Mouse (Mus musculus): ENCODE results near the gene Rps15. TPM values are rescaled to one million over a fixed set of nuclear protein-coding genes. Genes with fewer than 3 reads are reported as not detected.

The Rps15 gene
- polyA plus RNA-seq, 1 experiment from 2014 or later: 798 TPM

DNA sequence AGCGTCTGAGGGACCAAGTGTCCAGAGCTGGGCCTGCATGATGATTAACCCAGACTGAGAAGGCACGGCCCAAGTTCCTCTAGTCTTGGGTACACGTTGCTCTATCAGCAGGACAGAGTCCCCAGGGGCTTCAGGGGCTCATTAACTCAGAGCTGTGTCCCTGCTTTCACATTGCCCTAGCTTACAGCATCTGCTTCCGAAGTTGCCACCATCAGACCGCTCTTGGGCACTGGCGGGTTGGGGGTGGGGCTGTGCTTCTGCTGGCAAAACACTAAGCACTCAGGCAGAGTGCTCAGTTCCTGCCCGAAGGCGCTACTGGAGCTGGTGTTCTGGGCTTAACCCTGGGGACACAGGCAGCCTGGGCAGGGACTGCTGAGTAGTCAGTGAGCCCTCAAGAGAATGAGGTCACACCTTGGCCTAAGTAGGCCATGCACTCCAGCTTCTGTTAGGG, 10.3 kb upstream of the Rps15 start:
- peak; percentile 28; the same call in 1 of the 2 replicates for ATAC-seq (ENCODE audit: low FRiP score)
- WGBS: 77% methylated on average over 8 of the region's 8 CpGs
- Histone ChIP-seq H3K36me3 (ENCODE audit: control insufficient read depth, insufficient read depth, low read length) (peaks cover 25% of the 10 kb centered on the region), H3K4me3 (ENCODE audit: low read depth, low read length) (no peak overlapping the region), H3K9ac (ENCODE audit: low read depth, low read length) (no peak overlapping the region), H3K9me3 (ENCODE audit: control insufficient read depth, low read length) (no peaks in the 10 kb centered on the region), H3K27ac (ENCODE audit: low read depth, low read length) (peak overlapping the region; percentile 51; the same call in 1 of the 2 replicates), H3K4me2 (replicated peaks; ENCODE audit: low read depth, low read length) (no peak overlapping the region), H3K4me1 (replicated peaks; ENCODE audit: control insufficient read depth, insufficient read depth, low read length) (no peaks in the 10 kb centered on the region), H3K27me3 (ENCODE audit: control insufficient read depth, insufficient read depth, low read length) (no peaks in the 10 kb centered on the region)
- DNase-seq (ENCODE audit: low spot score): no peak

DNA sequence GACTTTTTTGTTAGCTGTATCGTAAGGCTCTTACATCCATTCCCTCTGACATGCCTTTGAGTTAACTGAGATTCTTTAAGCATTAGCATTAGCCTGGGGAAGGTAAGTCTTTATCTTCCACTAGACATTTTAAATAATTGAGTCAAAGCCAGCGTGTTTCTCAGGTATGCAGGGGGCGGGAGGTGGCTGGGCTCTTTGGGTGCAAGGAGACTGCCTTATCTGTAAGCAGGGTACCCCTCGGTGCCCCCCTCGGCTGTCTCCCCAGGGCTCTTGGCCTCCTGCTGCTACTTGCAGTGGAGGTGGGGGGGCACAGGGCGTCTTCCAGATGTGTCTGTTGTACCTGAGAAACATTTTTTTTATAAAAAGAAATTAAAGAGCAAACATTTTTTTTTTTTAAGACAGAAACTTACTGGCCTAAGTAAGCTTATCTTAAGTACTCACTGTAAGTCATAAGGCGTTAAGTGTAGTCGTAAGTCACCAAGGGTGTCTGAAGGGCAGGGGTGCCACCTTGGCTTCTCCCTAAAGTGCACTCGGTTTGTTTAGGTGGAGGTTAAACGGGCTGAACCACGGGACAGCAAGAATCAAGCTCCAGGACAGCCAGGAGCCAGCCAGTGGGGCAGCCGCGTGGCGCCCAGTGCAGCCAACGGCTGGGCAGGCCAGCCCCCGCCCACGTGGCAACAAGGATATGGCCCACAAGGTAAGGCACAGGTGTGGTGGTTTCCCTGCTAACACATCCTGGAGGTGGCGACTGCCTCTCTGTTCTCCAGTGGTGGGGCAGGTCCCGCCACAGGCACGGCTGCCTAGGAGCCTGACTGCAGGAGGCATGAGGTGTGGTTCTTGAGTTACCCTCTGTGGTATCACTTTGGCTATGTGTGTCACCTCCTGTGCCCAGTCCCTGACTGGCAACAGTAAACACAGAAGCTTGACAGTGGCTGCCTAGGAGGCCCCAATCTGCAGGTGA, 9.5 kb upstream of the Rps15 start:
- 94% methylated on average over 20 of the region's 20 CpGs for WGBS
- Histone ChIP-seq H3K4me1 (replicated peaks; ENCODE audit: control insufficient read depth, insufficient read depth, low read length) (no peaks in the 10 kb centered on the region), H3K9me3 (ENCODE audit: control insufficient read depth, low read length) (no peaks in the 10 kb centered on the region), H3K36me3 (ENCODE audit: control insufficient read depth, insufficient read depth, low read length) (peaks cover 26% of the 10 kb centered on the region), H3K27me3 (ENCODE audit: control insufficient read depth, insufficient read depth, low read length) (no peaks in the 10 kb centered on the region), H3K9ac (ENCODE audit: low read depth, low read length) (no peak overlapping the region), H3K4me2 (replicated peaks; ENCODE audit: low read depth, low read length) (no peak overlapping the region), H3K27ac (ENCODE audit: low read depth, low read length) (no peak overlapping the region), H3K4me3 (ENCODE audit: low read depth, low read length) (no peak overlapping the region)
- no peak for ATAC-seq (ENCODE audit: low FRiP score)
- DNase-seq (ENCODE audit: low spot score): no peak

DNA sequence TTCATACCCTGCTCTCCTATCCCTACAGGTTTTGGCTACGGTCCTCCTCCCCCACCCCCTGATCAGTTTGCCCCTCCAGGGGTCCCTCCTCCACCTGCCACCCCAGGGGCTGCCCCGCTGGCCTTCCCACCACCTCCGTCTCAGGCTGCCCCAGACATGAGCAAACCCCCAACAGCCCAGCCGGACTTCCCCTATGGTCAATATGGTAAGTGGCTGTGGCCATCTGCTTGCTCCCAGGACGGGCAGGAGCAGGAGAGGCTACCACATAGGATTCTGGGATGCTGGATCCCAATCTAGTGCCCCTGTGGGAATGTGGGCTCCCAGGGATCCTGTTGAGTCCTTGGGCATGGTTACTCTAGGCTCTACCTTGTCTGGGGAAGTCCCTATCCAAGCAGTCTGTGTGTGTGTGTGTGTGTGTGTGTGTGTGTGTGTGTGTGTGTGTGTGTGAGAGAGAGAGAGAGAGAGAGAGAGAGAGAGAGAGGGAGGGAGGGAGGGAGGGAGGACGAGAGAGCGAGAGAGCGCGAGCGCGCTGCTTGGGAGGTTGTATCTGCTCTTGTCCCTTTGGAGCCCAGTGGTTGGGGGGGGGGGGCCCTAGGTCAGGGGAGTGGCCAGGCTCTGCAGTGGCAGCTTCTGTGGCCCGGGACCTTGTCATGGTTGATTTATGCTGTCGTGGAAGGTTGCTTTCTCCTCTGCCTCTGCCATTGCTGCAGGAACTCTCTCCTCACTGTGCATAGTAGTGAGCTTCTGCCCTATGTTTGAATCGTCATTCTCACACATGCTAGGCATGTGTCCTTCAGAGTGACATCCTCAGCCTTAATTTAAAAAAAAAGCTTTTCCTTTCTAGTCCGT, 6.8 kb upstream of the Rps15 start:
- Histone ChIP-seq H3K4me3 (ENCODE audit: low read depth, low read length) (no peak overlapping the region), H3K27me3 (ENCODE audit: control insufficient read depth, insufficient read depth, low read length) (no peaks in the 10 kb centered on the region), H3K36me3 (ENCODE audit: control insufficient read depth, insufficient read depth, low read length) (peaks cover 12% of the 10 kb centered on the region), H3K9me3 (ENCODE audit: control insufficient read depth, low read length) (no peaks in the 10 kb centered on the region), H3K4me2 (replicated peaks; ENCODE audit: low read depth, low read length) (no peak overlapping the region), H3K9ac (ENCODE audit: low read depth, low read length) (no peak overlapping the region), H3K4me1 (replicated peaks; ENCODE audit: control insufficient read depth, insufficient read depth, low read length) (no peaks in the 10 kb centered on the region), H3K27ac (ENCODE audit: low read depth, low read length) (no peak overlapping the region)
- DNase-seq (ENCODE audit: low spot score): no peak
- no peak for ATAC-seq (ENCODE audit: low FRiP score)
- 75% methylated on average over 9 of the region's 15 CpGs for WGBS

DNA sequence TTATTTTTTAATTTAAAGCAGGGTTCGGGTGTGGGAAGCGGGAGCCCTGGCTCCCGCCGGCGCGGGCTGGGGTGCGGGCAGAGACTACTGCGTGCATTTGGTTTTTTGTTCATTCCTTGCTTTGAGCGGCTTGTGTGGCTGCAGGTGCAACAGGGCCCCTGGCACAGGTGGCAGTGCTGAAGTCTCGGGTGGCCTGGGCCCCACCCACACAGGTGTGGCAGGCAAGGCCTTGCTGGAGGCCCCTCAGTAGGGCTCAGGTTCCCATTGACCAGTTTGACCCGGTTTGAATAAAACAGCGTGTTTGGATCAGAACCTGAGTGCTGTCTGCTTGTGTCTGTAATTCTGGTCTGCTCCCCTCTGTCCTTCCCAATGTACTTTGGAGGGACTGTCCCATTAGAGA, 4.2 kb upstream of the Rps15 start:
- 95% methylated on average over 12 of the region's 12 CpGs for WGBS
- DNase-seq (ENCODE audit: low spot score) (no peak), ATAC-seq (ENCODE audit: low FRiP score) (no peak)
- Histone ChIP-seq H3K4me1 (replicated peaks; ENCODE audit: control insufficient read depth, insufficient read depth, low read length) (no peaks in the 10 kb centered on the region; the same call in 1 of the 2 replicates), H3K36me3 (ENCODE audit: control insufficient read depth, insufficient read depth, low read length) (peaks cover 12% of the 10 kb centered on the region), H3K9ac (ENCODE audit: low read depth, low read length) (no peak overlapping the region; the same call in 1 of the 2 replicates), H3K9me3 (ENCODE audit: control insufficient read depth, low read length) (no peaks in the 10 kb centered on the region), H3K4me2 (replicated peaks; ENCODE audit: low read depth, low read length) (no peak overlapping the region), H3K27me3 (ENCODE audit: control insufficient read depth, insufficient read depth, low read length) (no peaks in the 10 kb centered on the region), H3K4me3 (ENCODE audit: low read depth, low read length) (no peak overlapping the region), H3K27ac (ENCODE audit: low read depth, low read length) (no peak overlapping the region)

DNA sequence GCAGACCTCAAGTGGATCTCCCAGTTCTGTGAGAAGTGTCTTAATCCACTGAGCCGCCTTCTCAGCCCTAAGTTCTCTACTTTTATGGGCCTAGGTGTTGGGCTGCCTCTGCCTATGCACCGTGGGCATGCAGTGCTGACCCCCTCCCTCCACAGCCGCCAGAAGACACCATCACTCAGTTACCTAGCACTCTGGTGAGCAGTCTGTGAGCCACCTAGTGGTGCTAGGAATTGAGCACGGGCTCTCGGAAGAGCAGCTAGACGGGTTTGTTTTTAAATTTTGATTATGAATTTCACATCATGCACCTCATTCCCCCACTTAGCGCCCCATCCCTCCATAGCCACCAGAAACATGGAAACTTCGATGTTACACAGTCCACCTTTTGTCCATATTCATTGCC, 3.6 kb upstream of the Rps15 start:
- peaks cover 4% of the 10 kb centered on the region; the same call in 1 of the 2 replicates for H3K4me1 ChIP-seq (replicated peaks; ENCODE audit: control insufficient read depth, insufficient read depth, low read length)
- no peaks in the 10 kb centered on the region for H3K27me3 ChIP-seq (ENCODE audit: control insufficient read depth, insufficient read depth, low read length)
- H3K36me3 ChIP-seq (ENCODE audit: control insufficient read depth, insufficient read depth, low read length): peaks cover 9% of the 10 kb centered on the region; the same call in 1 of the 2 replicates
- ATAC-seq (ENCODE audit: low FRiP score): no peak
- no peak overlapping the region for H3K4me2 ChIP-seq (replicated peaks; ENCODE audit: low read depth, low read length)
- WGBS: 75% methylated on average over 8 of the region's 8 CpGs
- no peak overlapping the region for H3K4me3 ChIP-seq (ENCODE audit: low read depth, low read length)
- no peak overlapping the region for H3K9ac ChIP-seq (ENCODE audit: low read depth, low read length)
- H3K9me3 ChIP-seq (ENCODE audit: control insufficient read depth, low read length): no peaks in the 10 kb centered on the region
- H3K27ac ChIP-seq (ENCODE audit: low read depth, low read length): no peak overlapping the region
- DNase-seq (ENCODE audit: low spot score): no peak

DNA sequence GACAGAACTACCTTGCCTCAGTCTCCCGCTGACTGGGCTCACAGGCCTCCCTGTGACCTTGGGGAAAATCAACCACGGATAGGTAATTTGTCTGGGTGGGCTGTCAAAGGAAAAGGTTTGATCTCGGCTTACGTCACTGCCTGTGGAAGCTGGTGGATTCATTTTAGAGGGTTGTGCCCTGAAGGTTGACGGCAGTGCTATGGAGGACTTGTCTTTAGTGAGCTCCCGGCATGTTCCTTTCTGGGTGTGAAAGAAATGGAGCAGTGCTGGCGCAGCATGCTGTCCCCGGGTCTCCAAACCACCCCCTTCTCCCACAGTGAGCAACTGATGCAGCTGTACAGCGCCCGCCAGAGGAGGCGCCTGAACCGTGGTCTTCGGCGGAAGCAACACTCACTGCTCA, 1.1 kb downstream of the Rps15 start:
- H3K9ac ChIP-seq (ENCODE audit: low read depth, low read length): peak overlapping the region; percentile 99
- DNase-seq (ENCODE audit: low spot score) (no peak), ATAC-seq (ENCODE audit: low FRiP score) (no peak)
- H3K27me3 ChIP-seq (ENCODE audit: control insufficient read depth, insufficient read depth, low read length): no peaks in the 10 kb centered on the region
- H3K27ac ChIP-seq (ENCODE audit: low read depth, low read length): peak overlapping the region; percentile 59
- peak overlapping the region; percentile 95 for H3K4me3 ChIP-seq (ENCODE audit: low read depth, low read length)
- H3K9me3 ChIP-seq (ENCODE audit: control insufficient read depth, low read length): no peaks in the 10 kb centered on the region
- 28% methylated on average over 14 of the region's 14 CpGs for WGBS
- H3K4me2 ChIP-seq (replicated peaks; ENCODE audit: low read depth, low read length): peak overlapping the region; percentile 96
- peaks cover 10% of the 10 kb centered on the region for H3K36me3 ChIP-seq (ENCODE audit: control insufficient read depth, insufficient read depth, low read length)
- H3K4me1 ChIP-seq (replicated peaks; ENCODE audit: control insufficient read depth, insufficient read depth, low read length): peaks cover 22% of the 10 kb centered on the region

DNA sequence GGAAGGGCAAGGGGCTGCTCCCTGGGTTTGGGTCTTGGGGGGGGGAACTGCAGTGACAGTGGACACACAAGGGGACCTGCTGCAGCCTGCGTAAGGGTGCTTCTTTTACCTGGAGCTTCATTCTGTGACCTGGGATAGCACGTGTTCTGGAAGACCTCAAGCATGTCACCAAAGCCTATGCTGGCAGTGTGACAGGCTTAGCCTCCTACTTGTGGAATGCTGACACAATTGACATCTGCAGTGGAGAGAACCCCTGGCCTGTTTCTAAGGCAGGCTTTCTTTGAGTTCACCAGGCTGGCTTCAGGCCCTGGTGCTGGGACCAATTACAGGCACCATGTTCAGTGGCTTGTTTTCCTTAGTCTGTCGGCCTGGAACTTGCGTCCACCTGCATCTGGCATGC, 2.1 kb downstream of the Rps15 start:
- Histone ChIP-seq H3K27ac (ENCODE audit: low read depth, low read length) (no peak overlapping the region), H3K36me3 (ENCODE audit: control insufficient read depth, insufficient read depth, low read length) (peaks cover 10% of the 10 kb centered on the region), H3K4me3 (ENCODE audit: low read depth, low read length) (peak overlapping the region; percentile 10; the same call in 1 of the 2 replicates), H3K9me3 (ENCODE audit: control insufficient read depth, low read length) (no peaks in the 10 kb centered on the region), H3K4me1 (replicated peaks; ENCODE audit: control insufficient read depth, insufficient read depth, low read length) (peaks cover 25% of the 10 kb centered on the region), H3K27me3 (ENCODE audit: control insufficient read depth, insufficient read depth, low read length) (no peaks in the 10 kb centered on the region), H3K9ac (ENCODE audit: low read depth, low read length) (no peak overlapping the region), H3K4me2 (replicated peaks; ENCODE audit: low read depth, low read length) (no peak overlapping the region; the same call in 1 of the 2 replicates)
- DNase-seq (ENCODE audit: low spot score) (no peak), ATAC-seq (ENCODE audit: low FRiP score) (no peak)
- WGBS: 85% methylated on average over 4 of the region's 4 CpGs

DNA sequence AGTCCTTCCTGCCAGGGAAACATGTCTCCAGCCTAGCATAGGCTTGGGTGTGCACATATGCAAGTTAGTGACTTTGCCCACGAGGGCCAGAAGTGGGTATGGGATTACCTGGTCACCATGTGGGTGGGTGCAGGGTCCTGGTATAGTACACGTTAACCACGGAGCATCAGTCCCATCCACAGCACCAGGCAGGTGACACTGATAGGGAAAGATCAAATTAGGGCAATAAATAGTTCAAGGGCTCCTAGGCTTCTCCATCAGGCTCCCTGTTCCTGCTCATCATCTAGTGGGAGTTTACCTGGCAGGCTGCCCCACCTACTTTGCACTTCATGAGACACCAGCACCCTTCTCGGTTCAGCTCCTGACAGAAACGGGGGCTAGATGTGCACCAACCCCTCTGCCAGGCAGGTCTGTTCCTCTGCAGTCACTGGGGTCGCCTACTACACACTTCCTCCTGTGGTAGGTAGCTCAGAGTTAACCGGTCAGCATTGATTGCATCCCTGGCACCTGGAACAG, 2.6 kb downstream of the Rps15 start:
- no peak overlapping the region for H3K9ac ChIP-seq (ENCODE audit: low read depth, low read length)
- H3K36me3 ChIP-seq (ENCODE audit: control insufficient read depth, insufficient read depth, low read length): peaks cover 10% of the 10 kb centered on the region
- peaks cover 25% of the 10 kb centered on the region for H3K4me1 ChIP-seq (replicated peaks; ENCODE audit: control insufficient read depth, insufficient read depth, low read length)

More for the DNA sequence above, 2.6 kb downstream of the Rps15 start:
- no peaks in the 10 kb centered on the region for H3K9me3 ChIP-seq (ENCODE audit: control insufficient read depth, low read length)
- 54% methylated on average over 7 of the region's 7 CpGs for WGBS
- ATAC-seq (ENCODE audit: low FRiP score) (no peak), DNase-seq (ENCODE audit: low spot score) (no peak)
- H3K4me3 ChIP-seq (ENCODE audit: low read depth, low read length): no peak overlapping the region
- peak overlapping the region; percentile 85; the same call in 1 of the 2 replicates for H3K27ac ChIP-seq (ENCODE audit: low read depth, low read length)
- H3K27me3 ChIP-seq (ENCODE audit: control insufficient read depth, insufficient read depth, low read length): no peaks in the 10 kb centered on the region
- H3K4me2 ChIP-seq (replicated peaks; ENCODE audit: low read depth, low read length): peak overlapping the region; percentile 68; the same call in 1 of the 2 replicates

All from hindbrain, embryonic 11.5 days (tissue).